Mouse (Mus musculus): ENCODE results near the gene Fgfr2. TPM values are rescaled to one million over a fixed set of nuclear protein-coding genes. Genes with fewer than 3 reads are reported as not detected.

Fgfr2 gene
- polyA plus RNA-seq, 1 experiment from 2014 or later = 86.9 TPM

DNA sequence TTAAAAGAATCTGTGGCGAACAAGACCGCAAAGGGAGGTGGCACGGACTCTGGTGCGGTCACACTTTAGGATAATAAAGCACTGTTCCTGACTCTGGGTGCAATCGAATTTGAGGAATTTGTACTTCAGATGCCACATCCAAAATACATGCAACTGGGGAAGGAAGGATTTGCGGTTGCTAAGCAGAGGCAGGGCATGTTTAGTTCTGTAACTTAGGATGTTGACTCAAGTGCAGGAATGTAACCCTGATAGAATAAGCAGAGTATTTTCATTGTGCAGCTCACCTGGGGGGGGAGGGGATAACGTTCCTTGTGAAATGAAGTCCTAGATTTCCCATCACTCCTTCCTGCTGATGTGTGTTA lies 309.1 kb downstream of the Fgfr2 start:
- Histone ChIP-seq H3K4me3 (ENCODE audit: low read depth, low read length) (peak overlapping the region; percentile 61), H3K9me3 (ENCODE audit: control insufficient read depth, low read length) (no peaks in the 10 kb centered on the region), H3K4me1 (ENCODE audit: control insufficient read depth, insufficient read depth, low read length) (peaks cover 30% of the 10 kb centered on the region), H3K27me3 (ENCODE audit: control insufficient read depth, insufficient read depth, low read length) (no peaks in the 10 kb centered on the region), H3K9ac (ENCODE audit: low read length) (peak overlapping the region; percentile 74), H3K36me3 (ENCODE audit: control insufficient read depth, insufficient read depth, low read length) (no peaks in the 10 kb centered on the region), H3K27ac (ENCODE audit: low read depth, low read length) (peak overlapping the region; percentile 91; the same call in 1 of the 2 replicates), H3K4me2 (ENCODE audit: low read depth) (peak overlapping the region; percentile 87)
- ATAC-seq (ENCODE audit: insufficient read depth, low FRiP score, low TSS enrichment) (no peak), DNase-seq (ENCODE audit: low spot score) (no peak)
- 4% methylated on average over 7 of the region's 7 CpGs for WGBS

DNA sequence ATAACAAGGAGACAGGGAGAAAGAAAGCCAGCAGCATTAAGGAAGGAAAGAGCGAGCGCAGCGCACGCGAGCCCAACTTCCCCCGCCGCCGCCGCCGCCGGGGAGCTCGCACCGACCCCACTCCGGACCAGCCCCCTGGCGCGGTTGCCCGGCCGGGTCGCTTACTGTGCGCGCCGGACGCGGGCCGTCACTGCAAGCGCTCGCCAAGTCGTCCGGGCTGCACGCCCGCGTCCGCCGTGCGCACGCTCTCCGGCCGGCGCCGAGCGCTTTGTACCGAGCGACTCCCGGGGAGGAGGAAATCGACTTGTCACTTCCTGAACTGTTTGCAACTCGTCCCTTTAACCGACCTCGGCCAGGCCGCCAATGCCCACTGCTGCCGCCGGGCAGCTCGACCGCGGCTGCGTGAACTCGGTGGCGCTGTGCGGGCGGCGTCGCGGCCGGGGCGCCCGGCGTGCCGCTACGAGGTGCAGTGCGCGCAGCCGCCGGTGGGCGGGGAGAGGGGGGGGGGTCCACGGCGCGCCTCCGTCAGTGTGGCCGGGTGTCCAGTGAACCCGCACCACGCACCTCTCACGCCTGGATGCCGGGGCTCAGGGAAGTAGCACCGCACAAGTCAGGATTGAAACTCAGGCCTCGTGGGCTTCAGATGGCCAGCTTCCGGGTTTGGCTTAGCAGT lies 309.6 kb downstream of the Fgfr2 start, which contains the start of gene Fam53b:
Fam53b (minus strand) TSS at position 471 of the 673 bp plus-strand sequence.
- Histone ChIP-seq H3K4me2 (ENCODE audit: low read depth) (peak within 1 kb of the TSS; percentile 87), H3K4me3 (ENCODE audit: low read depth, low read length) (peak within 1 kb of the TSS; percentile 61), H3K27ac (ENCODE audit: low read depth, low read length) (peak within 1 kb of the TSS; percentile 91), H3K4me1 (ENCODE audit: control insufficient read depth, insufficient read depth, low read length) (peaks cover 35% of the 10 kb centered on the region), H3K9me3 (ENCODE audit: control insufficient read depth, low read length) (no peaks in the 10 kb centered on the region), H3K36me3 (ENCODE audit: control insufficient read depth, insufficient read depth, low read length) (no peaks in the 10 kb centered on the region), H3K27me3 (ENCODE audit: control insufficient read depth, insufficient read depth, low read length) (no peaks in the 10 kb centered on the region), H3K9ac (ENCODE audit: low read length) (peak within 1 kb of the TSS; percentile 74)
- ATAC-seq (ENCODE audit: insufficient read depth, low FRiP score, low TSS enrichment) (peak; percentile 58), DNase-seq (ENCODE audit: low spot score) (peak; percentile 83)
- WGBS = under 1% methylated on average over 84 of the region's 85 CpGs

DNA sequence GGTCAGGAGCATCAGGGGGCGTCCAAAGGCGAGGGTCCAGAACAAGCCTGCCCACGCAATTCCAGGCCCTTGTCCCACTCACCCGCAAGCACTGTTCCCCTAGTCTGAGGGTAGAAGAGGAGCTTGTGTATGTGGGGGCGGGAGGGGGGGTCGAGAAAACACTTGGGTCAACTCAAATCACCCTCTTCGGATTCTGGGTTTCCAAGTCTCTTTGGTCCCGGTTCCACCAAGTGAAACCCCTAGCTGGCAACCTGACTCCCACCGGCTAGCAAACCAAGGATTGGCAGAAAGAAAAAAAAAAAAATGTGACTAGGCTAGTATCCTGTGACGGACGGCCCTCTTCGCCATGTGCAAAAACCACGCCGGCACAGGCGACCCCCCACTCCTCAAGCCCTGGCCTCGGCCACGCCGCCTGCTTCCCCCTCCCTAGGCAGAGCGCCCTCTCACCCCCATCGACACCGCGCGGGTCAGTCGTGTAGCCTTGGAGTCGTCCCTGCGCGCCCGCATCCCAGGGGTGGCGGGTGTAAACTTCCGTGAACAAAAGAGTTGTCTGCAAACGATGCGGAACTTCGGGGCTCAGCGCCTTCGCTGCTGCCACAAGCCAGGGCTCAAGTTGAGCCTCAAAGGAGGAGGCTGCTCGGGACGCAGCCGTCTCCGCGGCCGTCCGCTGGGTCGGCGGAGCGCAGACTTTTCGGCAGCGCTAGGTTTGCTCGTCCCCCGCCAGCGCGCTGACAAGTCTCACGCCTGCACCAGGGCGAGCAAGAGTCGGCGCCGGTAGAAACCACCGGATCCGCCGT lies 310.3 kb downstream of the Fgfr2 start:
- ATAC-seq (ENCODE audit: insufficient read depth, low FRiP score, low TSS enrichment) (peak; percentile 32), DNase-seq (ENCODE audit: low spot score) (peak; percentile 76)
- Histone ChIP-seq H3K4me2 (ENCODE audit: low read depth) (peak overlapping the region; percentile 87), H3K27ac (ENCODE audit: low read depth, low read length) (peak overlapping the region; percentile 91), H3K27me3 (ENCODE audit: control insufficient read depth, insufficient read depth, low read length) (no peaks in the 10 kb centered on the region), H3K9ac (ENCODE audit: low read length) (peak overlapping the region; percentile 74), H3K4me1 (ENCODE audit: control insufficient read depth, insufficient read depth, low read length) (peaks cover 41% of the 10 kb centered on the region), H3K9me3 (ENCODE audit: control insufficient read depth, low read length) (no peaks in the 10 kb centered on the region), H3K4me3 (ENCODE audit: low read depth, low read length) (peak overlapping the region; percentile 61), H3K36me3 (ENCODE audit: control insufficient read depth, insufficient read depth, low read length) (no peaks in the 10 kb centered on the region)
- WGBS = 0% methylated on average over 59 of the region's 59 CpGs

DNA sequence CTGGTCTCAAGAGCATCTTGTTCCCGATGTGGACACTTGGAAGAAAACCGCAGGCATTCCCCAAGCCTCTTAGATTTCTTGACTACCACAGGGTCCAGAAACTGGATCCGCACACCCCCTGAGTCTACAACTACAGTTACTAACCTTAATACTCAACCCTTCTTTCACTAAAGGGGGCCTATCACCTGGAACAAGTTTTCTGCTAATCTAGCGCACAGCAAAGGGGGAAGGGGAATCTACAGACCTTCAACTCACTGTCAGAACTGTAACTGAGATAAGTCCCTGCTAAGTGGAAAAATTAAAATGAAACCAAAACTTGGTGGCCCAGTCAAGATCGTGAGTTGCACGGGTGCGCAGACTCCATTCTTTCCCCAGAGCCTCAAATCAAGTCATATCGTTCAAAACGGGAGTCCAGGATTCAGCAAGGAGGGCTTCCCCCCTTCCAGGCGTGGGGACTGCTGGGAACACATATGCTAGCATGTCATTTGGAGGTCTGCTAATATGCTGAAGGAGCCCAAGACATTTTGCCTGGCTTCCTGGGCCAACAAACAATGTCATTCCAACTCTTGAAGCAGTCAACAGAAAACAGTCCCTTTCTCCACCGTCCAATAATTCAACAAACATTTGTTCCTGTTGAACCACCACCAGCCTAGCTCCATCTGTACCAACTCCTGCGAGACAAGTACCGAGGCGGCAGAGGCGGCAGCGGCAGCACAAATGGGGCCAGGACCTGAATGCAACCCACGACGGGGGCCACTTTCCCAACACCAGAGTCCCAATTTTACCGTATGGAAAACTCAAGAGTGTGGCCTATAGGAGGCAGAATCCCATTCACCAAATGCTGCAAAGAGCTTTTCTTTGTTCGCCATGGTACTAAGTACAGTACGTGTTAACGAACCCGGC lies 311.2 kb downstream of the Fgfr2 start:
- Histone ChIP-seq H3K9me3 (ENCODE audit: control insufficient read depth, low read length) (no peaks in the 10 kb centered on the region), H3K27ac (ENCODE audit: low read depth, low read length) (no peak overlapping the region), H3K36me3 (ENCODE audit: control insufficient read depth, insufficient read depth, low read length) (no peaks in the 10 kb centered on the region), H3K4me3 (ENCODE audit: low read depth, low read length) (peak overlapping the region; percentile 61), H3K4me1 (ENCODE audit: control insufficient read depth, insufficient read depth, low read length) (peaks cover 49% of the 10 kb centered on the region), H3K4me2 (ENCODE audit: low read depth) (peak overlapping the region; percentile 87), H3K27me3 (ENCODE audit: control insufficient read depth, insufficient read depth, low read length) (no peaks in the 10 kb centered on the region), H3K9ac (ENCODE audit: low read length) (peak overlapping the region; percentile 74)
- WGBS = 11% methylated on average over 23 of the region's 23 CpGs
- DNase-seq (ENCODE audit: low spot score) (peak; percentile 39), ATAC-seq (ENCODE audit: insufficient read depth, low FRiP score, low TSS enrichment) (no peak)

DNA sequence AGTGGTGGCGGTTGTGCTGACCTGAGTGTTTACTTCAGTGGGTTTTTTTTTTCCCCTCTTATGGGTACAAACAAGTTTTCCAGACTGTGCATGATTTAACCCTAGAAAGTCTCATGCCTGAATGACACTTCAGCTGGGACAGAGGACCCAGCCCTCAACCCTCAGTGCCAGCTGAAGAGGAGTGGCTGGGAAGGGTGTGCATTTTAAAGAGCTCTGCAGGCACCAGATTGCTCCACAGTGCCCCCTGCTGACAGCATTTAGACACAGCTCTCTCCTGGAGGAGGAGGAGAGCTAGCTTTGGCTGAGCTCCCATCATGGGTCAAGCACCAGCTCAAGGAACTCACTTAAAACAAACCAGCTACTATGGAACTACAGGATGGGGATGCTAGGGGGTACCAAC lies 312.3 kb downstream of the Fgfr2 start:
- Histone ChIP-seq H3K27me3 (ENCODE audit: control insufficient read depth, insufficient read depth, low read length) (no peaks in the 10 kb centered on the region), H3K4me2 (ENCODE audit: low read depth) (peak overlapping the region; percentile 3; the same call in 1 of the 2 replicates), H3K4me1 (ENCODE audit: control insufficient read depth, insufficient read depth, low read length) (peaks cover 54% of the 10 kb centered on the region), H3K36me3 (ENCODE audit: control insufficient read depth, insufficient read depth, low read length) (no peaks in the 10 kb centered on the region), H3K9me3 (ENCODE audit: control insufficient read depth, low read length) (no peaks in the 10 kb centered on the region), H3K4me3 (ENCODE audit: low read depth, low read length) (no peak overlapping the region), H3K9ac (ENCODE audit: low read length) (no peak overlapping the region), H3K27ac (ENCODE audit: low read depth, low read length) (0 out of 2 replicates have a peak overlapping the region, but pooled peaks have one; percentile 45)
- DNase-seq (ENCODE audit: low spot score) = peak; percentile 87
- 52% methylated on average over 1 of the region's 1 CpGs for WGBS
- peak; percentile 7; the same call in 1 of the 2 replicates for ATAC-seq (ENCODE audit: insufficient read depth, low FRiP score, low TSS enrichment)

DNA sequence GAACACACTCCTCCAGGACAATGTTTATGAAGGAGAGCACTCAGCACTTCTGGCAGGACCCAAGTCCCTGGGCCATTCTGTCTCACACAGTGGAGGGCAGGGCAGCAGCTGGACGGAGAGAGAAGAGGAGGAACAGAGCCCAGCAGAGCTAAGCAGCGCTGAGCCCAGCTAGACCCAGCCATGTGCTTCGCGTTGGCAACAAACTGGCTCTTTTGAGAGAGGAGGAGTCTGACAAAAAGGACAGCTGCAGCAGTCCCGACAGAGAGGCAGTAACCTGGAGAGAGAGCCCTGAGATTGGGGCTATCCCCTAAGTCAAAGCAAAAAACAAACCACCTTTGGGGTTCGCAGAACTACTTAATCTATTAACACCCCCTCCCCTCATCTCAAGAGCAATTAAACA lies 312.8 kb downstream of the Fgfr2 start:
- peak overlapping the region; percentile 45; the same call in 1 of the 2 replicates for H3K27ac ChIP-seq (ENCODE audit: low read depth, low read length)
- ATAC-seq (ENCODE audit: insufficient read depth, low FRiP score, low TSS enrichment) = no peak
- H3K9ac ChIP-seq (ENCODE audit: low read length) = no peak overlapping the region
- peaks cover 54% of the 10 kb centered on the region for H3K4me1 ChIP-seq (ENCODE audit: control insufficient read depth, insufficient read depth, low read length)
- no peaks in the 10 kb centered on the region for H3K27me3 ChIP-seq (ENCODE audit: control insufficient read depth, insufficient read depth, low read length)
- peak; percentile 49 for DNase-seq (ENCODE audit: low spot score)
- 0 out of 2 replicates have a peak overlapping the region, but pooled peaks have one; percentile 3 for H3K4me2 ChIP-seq (ENCODE audit: low read depth)
- no peaks in the 10 kb centered on the region for H3K36me3 ChIP-seq (ENCODE audit: control insufficient read depth, insufficient read depth, low read length)
- H3K4me3 ChIP-seq (ENCODE audit: low read depth, low read length) = no peak overlapping the region
- 10% methylated on average over 6 of the region's 6 CpGs for WGBS
- no peaks in the 10 kb centered on the region for H3K9me3 ChIP-seq (ENCODE audit: control insufficient read depth, low read length)

DNA sequence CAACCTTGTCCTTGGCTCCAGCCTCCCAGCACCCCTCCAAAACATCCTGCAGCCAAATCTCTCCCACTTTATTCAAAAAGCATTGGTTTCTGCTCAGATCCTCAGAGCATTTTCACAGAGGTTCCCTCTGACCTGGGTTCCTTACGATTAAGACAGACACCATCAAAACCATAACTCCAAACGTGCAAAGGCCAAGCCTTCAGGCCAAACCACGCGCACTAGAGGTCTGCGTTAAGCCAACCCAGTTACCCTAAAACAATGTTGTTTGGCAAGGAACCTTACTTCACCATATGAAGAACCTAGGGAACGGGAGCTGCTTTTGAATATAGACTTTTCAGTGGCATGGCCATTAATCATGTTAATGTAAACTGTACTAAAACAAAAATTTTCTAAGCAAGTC lies 313.4 kb downstream of the Fgfr2 start:
- peak overlapping the region; percentile 45; the same call in 1 of the 2 replicates for H3K27ac ChIP-seq (ENCODE audit: low read depth, low read length)
- no peaks in the 10 kb centered on the region for H3K9me3 ChIP-seq (ENCODE audit: control insufficient read depth, low read length)
- H3K4me3 ChIP-seq (ENCODE audit: low read depth, low read length) = no peak overlapping the region
- H3K9ac ChIP-seq (ENCODE audit: low read length) = no peak overlapping the region
- H3K4me1 ChIP-seq (ENCODE audit: control insufficient read depth, insufficient read depth, low read length) = peaks cover 54% of the 10 kb centered on the region
- ATAC-seq (ENCODE audit: insufficient read depth, low FRiP score, low TSS enrichment) (no peak), DNase-seq (ENCODE audit: low spot score) (peak; percentile 23)
- peak overlapping the region; percentile 6; the same call in 1 of the 2 replicates for H3K4me2 ChIP-seq (ENCODE audit: low read depth)
- WGBS = 23% methylated on average over 6 of the region's 6 CpGs
- no peaks in the 10 kb centered on the region for H3K27me3 ChIP-seq (ENCODE audit: control insufficient read depth, insufficient read depth, low read length)
- no peaks in the 10 kb centered on the region for H3K36me3 ChIP-seq (ENCODE audit: control insufficient read depth, insufficient read depth, low read length)
